Mouse (Mus musculus) CH12.LX (cell line): ENCODE data around the gene B230219D22Rik. TPM values are rescaled to one million over a fixed set of nuclear protein-coding genes. Genes with fewer than 3 reads are reported as not detected.
A peak's percentile ranks its signal among the peaks of the same experiment; 100 is the strongest.

Experiments
- DNase-seq: peaks from one replicate; pipeline ENCODE4 v3.0.0-alpha.2; 2013; ENCODE audit errors: extremely low read depth
- H3K27ac ChIP-seq: 2 replicates; pipeline ENCODE4 v1.5.1; 2012; ENCODE audit warnings: low read depth, mild to moderate bottlenecking, control low read depth, moderate library complexity; ENCODE audit not compliant: insufficient read depth
- H3K27me3 ChIP-seq: replicated peaks from 2 replicates; pipeline ENCODE3; 2012; ENCODE audit warnings: inconsistent platforms
- H3K36me3 ChIP-seq, 2 experiments: replicated peaks in 1 of 2; 2 replicates each; pipeline versions ENCODE3 to v1.6.1; 2012; ENCODE audit warnings: inconsistent platforms in 1 of 2, low read length in 1 of 2, mild to moderate bottlenecking in 1 of 2, mixed read lengths in 1 of 2, moderate library complexity in 1 of 2; ENCODE audit not compliant: control insufficient read depth in 1 of 2, insufficient read depth in 1 of 2
- H3K4me1 ChIP-seq, 2 experiments: 2 replicates each; pipeline ENCODE4 v1.6.1; 2012; ENCODE audit warnings: inconsistent platforms in 1 of 2, moderate library complexity in 1 of 2; ENCODE audit not compliant: insufficient read depth in 2 of 2, control insufficient read depth in 1 of 2
- H3K4me2 ChIP-seq: 2 replicates; pipeline ENCODE4 v1.6.1; 2012; ENCODE audit warnings: low read depth, mild to moderate bottlenecking, control low read depth; ENCODE audit not compliant: poor library complexity, insufficient read depth, severe bottlenecking
- H3K4me3 ChIP-seq, 3 experiments: fragments of 150-350 bp in 1 of 3; sonication (generic) in 1 of 3; replicated peaks in 1 of 3; 2 replicates each; pipeline versions ENCODE3 to v1.5.1; 2011 to 2012; ENCODE audit warnings: low read depth in 2 of 3, low read length in 2 of 3, mild to moderate bottlenecking in 2 of 3, moderate library complexity in 2 of 3, control low read depth in 1 of 3, improper control_type of control experiment in 1 of 3, inconsistent platforms in 1 of 3, mixed read lengths in 1 of 3; ENCODE audit not compliant: poor library complexity in 1 of 3
- H3K79me2 ChIP-seq: replicated peaks from 2 replicates; pipeline ENCODE4 v1.6.1; 2012; ENCODE audit warnings: mild to moderate bottlenecking, moderate library complexity; ENCODE audit not compliant: control insufficient read depth, poor library complexity, insufficient read depth, severe bottlenecking; ENCODE audit errors: extremely low read depth
- H3K9ac ChIP-seq: 2 replicates; pipeline ENCODE4 v1.6.1; 2012; ENCODE audit warnings: low read depth, mild to moderate bottlenecking, control low read depth, moderate library complexity; ENCODE audit not compliant: insufficient read depth
- H3K9me3 ChIP-seq: replicated peaks from 2 replicates; pipeline ENCODE3; 2012; ENCODE audit warnings: low read length, inconsistent platforms, mixed read lengths
- BHLHE40 ChIP-seq: IDR thresholded peaks from 2 replicates; pipeline ENCODE4 v1.6.1; 2011; ENCODE audit warnings: mild to moderate bottlenecking, low read depth, low read length, improper control_type of control experiment
- CHD1 ChIP-seq: IDR thresholded peaks from 2 replicates; pipeline ENCODE4 v1.6.1; 2012; ENCODE audit warnings: low read depth, low read length, improper control_type of control experiment, inconsistent platforms
- CHD2 ChIP-seq: IDR thresholded peaks from 2 replicates; pipeline ENCODE4 v1.6.1; 2011; ENCODE audit warnings: low read length, improper control_type of control experiment
- CTCF ChIP-seq, 2 experiments: IDR thresholded peaks in 1 of 2; conservative IDR thresholded peaks in 1 of 2; 2 replicates each; pipeline ENCODE4 v1.5.1; 2011 to 2012; ENCODE audit warnings: low read depth in 2 of 2, low read length in 2 of 2, improper control_type of control experiment in 1 of 2, inconsistent platforms in 1 of 2, mild to moderate bottlenecking in 1 of 2, moderate library complexity in 1 of 2
- E2F4 ChIP-seq: IDR thresholded peaks from 2 replicates; pipeline ENCODE4 v1.6.1; 2011; ENCODE audit warnings: low read depth, low read length, improper control_type of control experiment; ENCODE audit not compliant: insufficient replicate concordance
- ELF1 ChIP-seq: IDR thresholded peaks from 2 replicates; pipeline ENCODE4 v1.6.1; 2014; ENCODE audit warnings: low read depth, mild to moderate bottlenecking, inconsistent platforms, low read length, improper control_type of control experiment
- EP300 ChIP-seq: IDR thresholded peaks from 2 replicates; pipeline ENCODE4 v1.6.1; 2011; ENCODE audit warnings: low read length, improper control_type of control experiment
- ETS1 ChIP-seq: conservative IDR thresholded peaks from 2 replicates; pipeline ENCODE4 v1.6.1; 2012; ENCODE audit warnings: low read depth, mild to moderate bottlenecking, inconsistent platforms, low read length, improper control_type of control experiment, moderate library complexity
- GABPA ChIP-seq: IDR thresholded peaks from 2 replicates; pipeline ENCODE4 v1.6.1; 2012; ENCODE audit warnings: low read depth, low read length, improper control_type of control experiment, inconsistent platforms; ENCODE audit not compliant: insufficient replicate concordance
- HCFC1 ChIP-seq: IDR thresholded peaks from 2 replicates; pipeline ENCODE4 v1.6.1; 2012; ENCODE audit warnings: low read depth, mild to moderate bottlenecking, inconsistent platforms, low read length, improper control_type of control experiment
- IRF4 ChIP-seq: IDR thresholded peaks from 2 replicates; pipeline ENCODE4 v1.6.1; 2014; ENCODE audit warnings: low read depth, mild to moderate bottlenecking, inconsistent platforms, low read length, improper control_type of control experiment
- JUN ChIP-seq: IDR thresholded peaks from 2 replicates; pipeline ENCODE4 v1.6.1; 2011; ENCODE audit warnings: low read depth, mild to moderate bottlenecking, low read length, improper control_type of control experiment, moderate library complexity; ENCODE audit not compliant: insufficient read depth
- JUND ChIP-seq: conservative IDR thresholded peaks from 2 replicates; pipeline ENCODE4 v1.6.1; 2011; ENCODE audit warnings: low read depth, low read length, improper control_type of control experiment
- KAT2A ChIP-seq: IDR thresholded peaks from 2 replicates; pipeline ENCODE4 v1.6.1; 2012; ENCODE audit warnings: low read length, improper control_type of control experiment, inconsistent platforms; ENCODE audit not compliant: insufficient replicate concordance
- MAFK ChIP-seq: IDR thresholded peaks from 2 replicates; pipeline ENCODE4 v1.6.1; 2011; ENCODE audit warnings: low read length, improper control_type of control experiment; ENCODE audit not compliant: insufficient replicate concordance
- MAX ChIP-seq: IDR thresholded peaks from 2 replicates; pipeline ENCODE4 v1.6.1; 2011; ENCODE audit warnings: low read length, improper control_type of control experiment
- MAZ ChIP-seq: IDR thresholded peaks from 2 replicates; pipeline ENCODE4 v1.6.1; 2012; ENCODE audit warnings: low read depth, mild to moderate bottlenecking, inconsistent platforms, low read length, improper control_type of control experiment, moderate library complexity
- MEF2A ChIP-seq: IDR thresholded peaks from 2 replicates; pipeline ENCODE4 v1.6.1; 2014; ENCODE audit warnings: low read depth, mild to moderate bottlenecking, inconsistent platforms, low read length, improper control_type of control experiment, borderline replicate concordance
- MXI1 ChIP-seq: IDR thresholded peaks from 2 replicates; pipeline ENCODE4 v1.6.1; 2011; ENCODE audit warnings: mild to moderate bottlenecking, low read depth, low read length, improper control_type of control experiment
- MYC ChIP-seq: IDR thresholded peaks from 2 replicates; pipeline ENCODE4 v1.6.1; 2011; ENCODE audit warnings: low read depth, mild to moderate bottlenecking, improper control_type of control experiment, low read length
- NELFE ChIP-seq: IDR thresholded peaks from 2 replicates; pipeline ENCODE4 v1.6.1; 2011; ENCODE audit warnings: low read depth, low read length, improper control_type of control experiment
- NRF1 ChIP-seq: IDR thresholded peaks from 2 replicates; pipeline ENCODE4 v1.6.1; 2014; ENCODE audit warnings: low read depth, mild to moderate bottlenecking, inconsistent platforms, low read length, improper control_type of control experiment, moderate library complexity
- PAX5 ChIP-seq: IDR thresholded peaks from 2 replicates; pipeline ENCODE4 v1.6.1; 2012; ENCODE audit warnings: low read length, inconsistent platforms, mixed read lengths
- POLR2A ChIP-seq: IDR thresholded peaks from 2 replicates; pipeline ENCODE4 v1.6.1; 2011; ENCODE audit warnings: low read depth, mild to moderate bottlenecking, improper control_type of control experiment, low read length
- POLR2AphosphoS2 ChIP-seq: IDR thresholded peaks from 2 replicates; pipeline ENCODE4 v1.6.1; 2011; ENCODE audit warnings: low read depth, low read length, improper control_type of control experiment
- RAD21 ChIP-seq: IDR thresholded peaks from 2 replicates; pipeline ENCODE4 v1.6.1; 2011; ENCODE audit warnings: low read depth, mild to moderate bottlenecking, low read length, improper control_type of control experiment, moderate library complexity
- RCOR1 ChIP-seq: conservative IDR thresholded peaks from 2 replicates; pipeline ENCODE4 v1.6.1; 2012; ENCODE audit warnings: low read depth, mild to moderate bottlenecking, inconsistent platforms, low read length, improper control_type of control experiment
- SIN3A ChIP-seq: IDR thresholded peaks from 2 replicates; pipeline ENCODE4 v1.6.1; 2012; ENCODE audit warnings: low read length, improper control_type of control experiment, inconsistent platforms
- SMC3 ChIP-seq: IDR thresholded peaks from 2 replicates; pipeline ENCODE4 v1.6.1; 2011; ENCODE audit warnings: low read depth, low read length, improper control_type of control experiment
- TBP ChIP-seq: conservative IDR thresholded peaks from 2 replicates; pipeline ENCODE4 v1.6.1; 2011; ENCODE audit warnings: low read depth, low read length, improper control_type of control experiment
- TCF12 ChIP-seq: IDR thresholded peaks from 2 replicates; pipeline ENCODE4 v1.6.1; 2014; ENCODE audit warnings: low read depth, mild to moderate bottlenecking, inconsistent platforms, low read length, improper control_type of control experiment
- UBTF ChIP-seq: IDR thresholded peaks from 2 replicates; pipeline ENCODE4 v1.6.1; 2012; ENCODE audit warnings: low read depth, mild to moderate bottlenecking, inconsistent platforms, low read length, improper control_type of control experiment, moderate library complexity
- USF1 ChIP-seq: IDR thresholded peaks from 2 replicates; pipeline ENCODE4 v1.6.1; 2014; ENCODE audit warnings: low read depth, mild to moderate bottlenecking, inconsistent platforms, low read length, improper control_type of control experiment
- USF2 ChIP-seq: conservative IDR thresholded peaks from 2 replicates; pipeline ENCODE4 v1.6.1; 2011; ENCODE audit warnings: low read depth, low read length, improper control_type of control experiment
- ZC3H11A ChIP-seq: IDR thresholded peaks from 2 replicates; pipeline ENCODE4 v1.6.1; 2012; ENCODE audit warnings: low read depth, mild to moderate bottlenecking, inconsistent platforms, low read length, improper control_type of control experiment
- ZKSCAN1 ChIP-seq: IDR thresholded peaks from 2 replicates; pipeline ENCODE4 v1.6.1; 2012; ENCODE audit warnings: low read depth, inconsistent platforms, low read length, improper control_type of control experiment, borderline replicate concordance
- ZMIZ1 ChIP-seq: IDR thresholded peaks from 2 replicates; pipeline ENCODE4 v1.6.1; 2012; ENCODE audit warnings: low read depth, mild to moderate bottlenecking, inconsistent platforms, low read length, improper control_type of control experiment
- ZNF384 ChIP-seq: IDR thresholded peaks from 2 replicates; pipeline ENCODE4 v1.6.1; 2012; ENCODE audit warnings: low read depth, low read length, improper control_type of control experiment, inconsistent platforms
- dilution Hi-C: fragments of 300-500 bp; cut with MboI; formaldehyde crosslinking; loops from 2 replicates; pipeline ENCODE4 v1.14.3; 2020; ENCODE audit warnings: low sequenced_read_pairs; ENCODE audit not compliant: extremely low pct_unique_long_range_greater_than_20kb, extremely low pct_ligation_motif_present
- in situ Hi-C: fragments of 300-500 bp; cut with MboI; formaldehyde crosslinking; loops from 3 replicates; pipeline ENCODE4 v1.14.3; 2019; ENCODE audit warnings: low sequenced_read_pairs, low pct_ligation_motif_present, low pct_unique_long_range_greater_than_20kb, mixed read lengths
- polyA plus RNA-seq: library from polyadenylated mRNA; unstranded; fragments of >175 nt; gene quantifications from 2 replicates; pipeline ENCODE4 v1.2.1, GENCODE M21; 2012; ENCODE audit warnings: low read depth; ENCODE audit not compliant: insufficient read length
- total RNA-seq, 2 experiments: library from RNA; depleted of rRNA; stranded (reverse); fragments of 300-350 nt in 1 of 2; fragments of >200 nt in 1 of 2; gene quantifications; 2 replicates each; pipeline ENCODE4 v1.2.3; 2012 to 2014

The B230219D22Rik gene
- total and polyA plus RNA-seq, 3 experiments = 23.2 to 35.0 (median 25.7) TPM

DNA sequence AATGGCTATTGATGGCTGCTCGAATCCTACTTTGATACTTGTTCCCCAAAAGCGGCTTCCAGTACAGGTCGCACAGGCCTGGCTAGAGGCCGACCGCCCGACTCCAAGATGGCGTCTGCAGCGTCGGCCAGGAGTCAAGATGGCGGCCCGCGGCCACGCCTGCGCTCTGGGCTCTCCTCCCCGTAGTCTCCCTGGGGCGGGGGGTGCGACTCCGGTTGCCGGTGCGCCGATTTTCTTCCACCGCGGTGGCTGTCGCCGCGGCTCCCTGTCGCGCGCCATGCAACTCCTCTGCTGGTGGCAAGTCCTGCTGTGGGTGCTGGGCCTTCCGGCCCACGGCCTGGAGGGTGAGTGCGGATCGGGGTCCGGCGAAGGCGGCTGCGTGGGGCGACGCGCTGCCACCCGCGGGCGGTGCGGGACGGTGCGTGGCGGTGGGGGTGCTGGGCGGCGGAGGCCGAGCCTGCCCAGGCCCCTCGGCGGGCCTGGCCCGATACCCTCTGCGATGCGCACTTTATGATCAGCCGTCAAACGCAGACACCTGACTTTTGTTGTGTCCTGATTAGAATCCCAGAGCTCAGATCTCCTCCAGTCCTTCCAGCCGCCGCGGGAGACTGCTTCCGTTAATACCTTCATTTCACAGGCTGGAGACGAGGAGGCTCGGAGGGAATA is 21.7 kb downstream of the B230219D22Rik start, which contains the start of gene Txndc15:
TSS of gene Txndc15 (plus strand) at position 150 of the 666 bp plus-strand sequence.
- H3K9ac ChIP-seq = peak within 1 kb of the TSS; percentile 70
- in situ Hi-C loops (no loop called here), dilution Hi-C loops (no loop called here)
- H3K79me2 ChIP-seq = no peaks in the 10 kb centered on the region; the same call in 1 of the 2 replicates
- H3K4me3 ChIP-seq = peak within 1 kb of the TSS; percentile 82 to 96 (median 86)
- no peaks in the 10 kb centered on the region for H3K27me3 ChIP-seq
- H3K36me3 ChIP-seq = peaks cover 8 to 25% of the 10 kb centered on the region in 2 experiments
- TF ChIP-seq USF1 (no peak), PAX5 (no peak), TBP (0 out of 2 replicates have a peak, but pooled peaks have one; percentile 11), EP300 (no peak), RCOR1 (peak; percentile 100), HCFC1 (peak; percentile 92), CHD1 (peak; percentile 75; the same call in 1 of the 2 replicates), BHLHE40 (no peak), NRF1 (peak; percentile 97), MAX (no peak), IRF4 (no peak), ZC3H11A (no peak), USF2 (no peak), NELFE (peak; percentile 69; the same call in 1 of the 2 replicates), SIN3A (no peak), MEF2A (no peak), MXI1 (peak; percentile 39; the same call in 1 of the 2 replicates), E2F4 (no peak), CTCF (conservative IDR thresholded peaks at IDR 0.05 in 1 of 2, IDR thresholded peaks at IDR 0.05 in 1 of 2; ENCODE audit: low read depth in 2 of 2, low read length in 2 of 2) (no peak), ZNF384 (no peak), CHD2 (no peak), SMC3 (no peak), JUN (no peak), ZMIZ1 (0 out of 2 replicates have a peak, but pooled peaks have one; percentile 47), TCF12 (peak; percentile 89), ELF1 (peak; percentile 44; the same call in 1 of the 2 replicates), POLR2AphosphoS2 (no peak), KAT2A (peak; percentile 74; the same call in 1 of the 2 replicates), MAFK (no peak), MAZ (no peak), MYC (no peak), RAD21 (no peak), POLR2A (peak; percentile 79), ETS1 (no peak), UBTF (no peak), ZKSCAN1 (no peak), JUND (no peak), GABPA (no peak; the same call in 1 of the 2 replicates)
- H3K27ac ChIP-seq = peak within 1 kb of the TSS; percentile 1; the same call in 1 of the 2 replicates
- peaks cover 0 to 21% of the 10 kb centered on the region in 2 experiments; a peak in 2 of 4 replicates for H3K4me1 ChIP-seq
- H3K4me2 ChIP-seq = peak within 1 kb of the TSS; percentile 62
- peak; percentile 72 for DNase-seq
- no peaks in the 10 kb centered on the region for H3K9me3 ChIP-seq
